Mouse (Mus musculus) E14TG2a.4 (cell line): ENCODE measurements at regions not wholly inside any gene's neighbourhood (a gene's known extent, or its start where the extent isn't known, plus 50 kb on each side); places are given as distances from the start of the nearest gene placed in this dataset.

Source experiments
- CTCF ChIP-seq: conservative IDR thresholded peaks from 2 replicates; pipeline ENCODE4 v1.5.1; 2014; ENCODE audit warnings: low read length
- NANOG ChIP-seq: IDR thresholded peaks from 2 replicates; pipeline ENCODE4 v1.6.1; 2014; ENCODE audit warnings: borderline replicate concordance, low read length, mixed read lengths
- POU5F1 ChIP-seq: IDR thresholded peaks from 2 replicates; pipeline ENCODE4 v1.6.1; 2014; ENCODE audit warnings: low read length, borderline replicate concordance

GRCm38 (mm10) chr1:147047714-147048113 lies 553.2 kb downstream of the Brinp3 start:
- TF ChIP-seq CTCF (no peak), NANOG (no peak), POU5F1 (no peak)
